Mouse (Mus musculus) CD8-positive naive resting alpha-beta T cell, adult 2 months (primary cell): ENCODE data around the gene Tgfb1.
A peak's percentile ranks its signal among the peaks of the same experiment; 100 is the strongest.
"Not testable (repeated sequence)": the region's sequence is repeated elsewhere in the genome, so short reads cannot be mapped to it uniquely, and the experiment has no call there.

Source experiments
- DNase-seq, 2 experiments: peaks; one replicate each; pipeline ENCODE4 v3.0.0; 2022; ENCODE audit warnings: low read depth in 2 of 2, low spot score in 2 of 2

Tgfb1 gene

DNA sequence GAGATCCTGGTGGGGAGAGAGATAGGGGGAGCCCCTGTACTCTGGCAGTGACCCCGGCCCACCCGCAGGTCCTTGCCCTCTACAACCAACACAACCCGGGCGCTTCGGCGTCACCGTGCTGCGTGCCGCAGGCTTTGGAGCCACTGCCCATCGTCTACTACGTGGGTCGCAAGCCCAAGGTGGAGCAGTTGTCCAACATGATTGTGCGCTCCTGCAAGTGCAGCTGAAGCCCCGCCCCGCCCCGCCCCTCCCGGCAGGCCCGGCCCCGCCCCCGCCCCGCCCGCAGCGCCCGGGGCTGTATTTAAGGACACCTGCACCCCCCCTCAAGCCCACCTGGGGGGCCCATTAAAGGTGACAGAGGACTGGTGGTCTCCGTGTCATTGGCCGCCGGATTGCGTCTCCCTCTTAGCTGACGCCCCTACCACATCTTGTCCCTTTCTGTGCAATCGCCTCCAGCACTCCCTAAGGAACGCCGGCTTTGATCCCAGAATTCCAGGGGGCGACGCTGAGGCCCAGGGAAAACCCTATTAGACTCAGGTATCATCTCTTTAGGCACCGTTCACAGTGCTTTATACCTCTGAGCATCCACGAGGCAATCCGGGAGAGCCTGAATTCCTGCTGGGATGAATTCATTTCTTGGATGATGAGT is 18.0 kb downstream of the Tgfb1 start:
- DNase-seq: no peak

DNA sequence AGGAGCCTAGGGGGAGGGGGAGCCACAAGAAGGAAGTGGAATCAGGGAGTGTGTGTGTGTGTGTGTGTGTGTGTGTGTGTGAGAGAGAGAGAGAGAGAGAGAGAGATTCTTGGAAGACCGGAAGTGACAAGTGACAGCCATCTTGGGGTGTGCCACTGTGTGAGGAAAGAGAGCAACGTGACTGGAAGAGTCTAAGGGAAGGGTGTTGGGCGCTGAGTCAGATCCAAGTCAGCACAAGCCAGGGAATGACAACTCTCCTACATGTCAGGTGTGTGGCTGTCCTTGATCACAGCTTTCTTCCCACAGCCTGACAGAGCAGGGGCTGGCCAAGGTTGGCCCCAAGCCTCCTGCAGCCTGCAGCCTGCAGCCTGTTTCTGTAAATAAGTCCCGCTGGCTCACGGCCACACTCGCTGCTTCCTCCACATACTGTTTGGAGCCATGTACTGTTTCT is 19.0 kb downstream of the Tgfb1 start:
- no peak for DNase-seq

DNA sequence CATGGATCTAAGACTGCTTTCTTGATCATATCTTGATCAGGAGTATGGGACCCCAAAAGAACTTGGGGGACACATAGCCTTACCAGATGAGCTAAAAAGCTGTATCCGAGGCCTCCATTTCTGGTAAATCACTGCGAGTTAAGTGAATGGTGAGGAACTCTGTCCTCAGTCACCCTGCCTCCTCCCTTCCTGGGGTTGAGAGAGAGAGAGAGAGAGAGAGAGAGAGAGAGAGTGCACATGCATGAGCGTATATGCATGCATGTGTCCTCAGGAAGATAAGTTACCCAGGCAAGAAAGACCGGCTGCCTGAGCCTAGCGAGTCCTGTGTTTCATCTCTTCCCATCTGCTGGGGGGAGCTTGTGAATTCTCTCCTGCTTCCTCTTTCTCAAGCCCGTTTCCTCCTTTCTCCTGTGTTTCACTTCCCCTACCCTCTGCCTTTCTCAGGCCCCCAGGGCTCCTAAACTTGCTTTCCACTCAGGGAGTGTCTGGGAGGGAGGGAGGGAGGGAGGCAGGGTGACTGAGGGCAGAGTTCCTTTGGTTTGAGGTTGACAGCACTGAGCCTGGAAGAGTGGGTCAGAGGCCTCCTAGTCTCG is 19.9 kb downstream of the Tgfb1 start:
- DNase-seq: no peak

DNA sequence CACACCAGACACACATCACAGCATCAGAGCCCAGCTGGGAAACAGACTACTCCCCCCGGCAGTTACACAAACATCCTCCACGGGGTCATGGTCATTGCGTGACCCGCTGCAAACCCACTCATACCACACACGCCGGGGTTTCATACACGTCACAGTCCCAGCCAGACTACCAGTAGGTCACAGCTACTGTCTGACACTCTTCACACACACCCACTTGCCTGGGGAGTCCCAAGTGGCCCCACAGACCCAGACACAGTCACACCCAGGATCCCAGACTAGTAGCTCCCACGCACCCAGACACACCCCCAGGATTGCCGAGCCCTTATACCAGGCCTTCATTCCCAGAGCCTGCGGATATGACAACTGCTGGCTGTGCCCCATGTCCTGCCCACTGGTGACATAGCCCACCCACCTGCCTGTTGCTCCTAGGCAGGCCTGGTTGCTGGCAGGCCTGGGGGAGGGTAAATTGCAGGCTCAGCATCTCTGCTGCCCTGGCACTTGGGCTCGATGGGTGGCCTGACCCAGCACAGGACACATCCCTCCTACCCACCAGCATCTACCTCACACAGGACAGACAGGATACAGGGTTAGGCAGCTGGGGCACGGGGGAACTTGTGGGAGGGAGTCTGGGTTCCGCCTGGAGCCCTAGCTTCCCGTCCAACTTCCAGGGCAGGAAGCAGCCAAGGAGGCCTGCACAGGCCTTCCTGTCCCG is 20.9 kb downstream of the Tgfb1 start:
- DNase-seq: no peak

DNA sequence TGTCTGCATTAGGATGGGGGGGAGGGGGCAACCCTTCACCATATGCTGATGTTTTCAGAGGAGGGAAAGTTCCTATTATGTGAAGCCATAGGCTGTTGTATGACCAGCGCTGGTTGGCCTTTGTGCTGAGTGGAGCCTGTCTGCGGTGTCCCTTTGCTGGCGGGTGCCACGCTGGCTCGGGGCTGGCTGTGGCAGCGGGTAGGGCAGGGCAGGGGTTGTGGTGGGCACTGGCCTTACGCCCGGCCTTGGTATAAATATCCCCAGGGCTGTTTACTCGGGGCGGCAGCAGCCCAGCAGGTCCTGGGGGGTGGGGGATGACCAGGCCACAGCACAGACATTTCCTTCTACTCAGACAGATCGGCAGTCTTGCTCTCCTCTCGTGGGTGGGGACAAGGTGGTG is 23.2 kb downstream of the Tgfb1 start:
- DNase-seq: no peak

DNA sequence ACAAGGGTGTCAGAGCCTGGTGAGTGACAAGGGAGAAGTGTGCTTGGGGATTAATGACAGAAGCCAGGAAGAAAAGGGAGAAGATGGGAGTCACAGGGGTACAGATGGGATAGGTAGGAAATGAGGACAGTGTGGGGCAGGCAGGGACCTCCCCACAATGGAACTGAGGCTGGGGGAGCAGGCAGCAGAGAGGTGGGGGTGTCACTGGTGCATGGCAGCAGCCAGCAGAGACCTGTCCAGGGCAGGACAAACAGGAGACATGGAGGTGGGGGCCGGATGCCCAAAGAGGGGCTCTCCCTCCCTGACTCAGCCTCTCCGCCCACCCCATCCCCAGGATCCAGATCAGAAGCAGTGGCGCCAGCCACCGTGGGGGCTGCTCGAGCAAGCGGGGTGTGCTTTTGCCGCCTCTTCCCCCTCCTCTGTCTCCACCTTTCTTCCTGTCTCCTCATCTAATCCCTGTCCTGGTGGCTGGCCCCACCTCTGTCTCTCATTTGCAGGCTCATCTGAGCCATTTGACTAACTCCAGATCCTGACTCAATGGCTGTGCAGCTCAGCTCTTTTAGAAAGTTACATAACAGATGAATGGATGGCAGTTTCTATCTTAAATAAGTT is 23.8 kb downstream of the Tgfb1 start:
- no peak for DNase-seq

GRCm38 (mm10) chr7:25711165-25711564 is 24.4 kb downstream of the Tgfb1 start:
- DNase-seq: no peak

DNA sequence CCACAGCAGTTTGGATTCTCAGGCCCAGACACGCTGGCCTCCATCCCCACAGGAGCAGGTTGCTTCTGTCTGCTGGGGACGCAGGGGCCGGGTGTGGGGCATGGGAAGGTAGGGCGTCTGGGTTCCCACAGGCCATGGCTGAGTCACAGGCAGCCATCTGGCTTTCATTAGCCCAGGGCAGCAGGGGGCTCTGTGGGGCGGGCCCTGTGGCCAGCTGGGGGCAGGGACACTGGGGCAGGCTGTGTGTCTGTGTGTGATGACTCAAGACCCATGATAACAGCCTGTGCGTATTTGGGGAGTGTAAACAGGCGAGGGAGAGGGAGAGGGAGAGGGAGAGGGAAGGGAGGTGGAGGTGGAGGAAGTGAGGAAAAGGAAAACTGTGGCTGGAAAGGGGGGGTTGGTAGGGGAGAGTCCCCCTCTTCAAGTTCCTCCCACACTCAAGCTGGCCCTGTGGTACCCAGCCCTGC is 25.0 kb downstream of the Tgfb1 start:
- DNase-seq: no peak

- DNase-seq: no peak
Observed at GRCm38 (mm10) chr7:25712801-25713200, 26.0 kb downstream of the Tgfb1 start.

GRCm38 (mm10) chr7:25714581-25714980 is 27.8 kb downstream of the Tgfb1 start:
- DNase-seq: no peak

- no peak for DNase-seq
Observed at GRCm38 (mm10) chr7:25715731-25716271, 29.0 kb downstream of the Tgfb1 start.

DNA sequence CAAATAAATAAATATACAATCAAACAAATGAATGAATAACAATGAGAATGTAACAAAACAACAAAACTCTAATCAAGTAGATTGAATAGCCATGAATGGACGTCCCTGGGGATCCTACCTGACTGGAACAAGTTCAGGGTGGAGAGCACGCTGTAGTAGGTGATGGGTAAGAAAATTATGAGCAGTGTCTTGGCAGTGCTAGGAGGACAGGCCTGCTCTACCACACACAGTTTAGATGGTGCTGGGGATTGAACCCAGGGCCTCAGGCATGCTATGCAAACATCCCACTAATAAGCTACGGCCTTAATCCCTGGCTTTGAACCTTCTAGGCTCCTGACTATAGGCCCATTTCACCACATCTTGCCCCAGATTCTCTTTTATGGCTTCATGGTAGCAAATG is 30.7 kb downstream of the Tgfb1 start:
- no peak for DNase-seq

DNA sequence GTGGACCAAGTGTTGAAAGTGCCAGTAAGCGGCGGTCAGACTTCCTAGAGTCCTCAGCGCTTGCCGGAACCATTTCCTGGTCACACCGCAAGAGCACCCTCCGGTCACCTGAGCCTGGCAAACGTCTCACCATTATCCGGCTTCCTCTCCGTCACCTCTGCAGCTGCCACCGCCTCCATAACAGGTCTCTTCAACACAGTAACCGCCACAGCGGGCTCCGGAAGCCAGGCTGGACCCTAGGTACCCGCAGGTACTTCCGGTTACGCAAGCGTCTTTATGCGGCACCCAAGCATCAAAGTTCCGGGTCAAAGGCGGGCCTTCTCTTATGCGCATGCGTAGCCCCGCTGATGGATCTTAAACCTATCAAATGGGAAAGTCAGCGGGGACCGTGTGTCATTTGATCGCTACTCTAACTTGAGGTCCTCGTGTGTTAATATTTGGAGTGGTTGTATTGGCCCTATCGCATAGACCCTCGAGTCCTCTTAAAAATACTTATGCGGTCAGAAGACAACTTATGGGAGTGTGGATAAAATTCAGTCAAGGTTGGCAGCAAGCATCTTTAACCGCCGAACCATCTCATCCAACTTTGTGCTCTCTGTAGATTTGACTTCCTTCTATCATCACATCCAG is 32.1 kb downstream of the Tgfb1 start, which contains the start of gene Ccdc97:
Gene Ccdc97 (minus strand): TSS at position 301 of the 630 bp plus-strand sequence.
- DNase-seq: peak; percentile 85 to 86

GRCm38 (mm10) chr7:25719761-25720610 is 33.2 kb downstream of the Tgfb1 start:
- peak; percentile 54 to 58 for DNase-seq

DNA sequence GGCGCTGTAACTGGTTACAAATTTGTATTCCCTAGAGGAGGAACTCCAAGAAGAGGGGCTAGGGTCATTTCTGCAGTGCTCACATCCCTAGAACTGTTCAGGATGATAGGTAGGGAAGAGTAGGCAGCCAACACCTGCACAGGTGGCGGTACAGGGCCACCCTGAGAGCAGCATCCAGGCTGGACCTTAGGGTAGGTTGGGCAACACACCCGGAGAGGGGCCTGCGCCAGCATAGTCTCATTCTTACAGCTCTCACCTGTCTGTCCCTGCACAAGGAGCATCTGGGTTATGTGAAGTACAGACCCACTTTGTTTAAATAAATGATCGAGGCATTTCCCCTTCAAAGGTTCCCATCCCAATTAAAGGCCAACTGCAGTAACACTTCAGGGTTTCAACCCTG is 34.0 kb downstream of the Tgfb1 start:
- DNase-seq: no peak

DNA sequence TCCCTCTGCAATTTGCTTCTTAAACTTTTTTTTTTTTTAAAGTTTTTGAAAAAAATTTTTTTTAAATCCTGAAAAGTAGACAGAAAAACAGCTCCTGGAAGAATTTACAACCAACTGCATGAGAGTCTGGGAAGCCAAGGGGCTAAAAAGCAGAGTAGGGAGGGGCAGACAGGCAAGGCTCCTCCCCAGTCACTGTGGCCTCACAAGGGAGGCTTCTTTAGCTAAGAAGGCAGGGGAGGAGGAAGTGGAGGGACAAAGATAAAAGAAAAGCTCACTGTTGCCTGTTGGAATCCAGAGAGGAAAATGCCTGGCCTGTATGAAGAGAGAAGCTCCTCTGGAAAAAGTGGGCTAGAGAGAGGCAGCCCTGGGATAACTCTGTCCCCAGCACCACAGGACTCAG is 35.0 kb downstream of the Tgfb1 start:
- not testable (repeated sequence) for DNase-seq

- DNase-seq: no peak
Observed at GRCm38 (mm10) chr7:25725886-25726285, 39.1 kb downstream of the Tgfb1 start.

GRCm38 (mm10) chr7:25727800-25728199 is 41.0 kb downstream of the Tgfb1 start:
- DNase-seq: no peak

GRCm38 (mm10) chr7:25729396-25729795 is 42.6 kb downstream of the Tgfb1 start:
- DNase-seq: no peak

GRCm38 (mm10) chr7:25729862-25730261 is 43.1 kb downstream of the Tgfb1 start:
- DNase-seq: no peak
